Mouse (Mus musculus): ENCODE results near the gene Sh3gl3.
"Not testable (repeated sequence)": the region's sequence is repeated elsewhere in the genome, so short reads cannot be mapped to it uniquely, and the experiment has no call there.

The Sh3gl3 gene

GRCm38 (mm10) chr7:82236152-82236898 lies 62.7 kb downstream of the Sh3gl3 start:
- no peak for DNase-seq

- no peak for DNase-seq
Observed at GRCm38 (mm10) chr7:82236899-82237162, 63.2 kb downstream of the Sh3gl3 start.

- peak in 1 of 2 experiments; percentile 41 for DNase-seq
Observed at GRCm38 (mm10) chr7:82240424-82241240, 67.0 kb downstream of the Sh3gl3 start.

- DNase-seq = no peak
Observed at GRCm38 (mm10) chr7:82244701-82245100, 71.1 kb downstream of the Sh3gl3 start.

DNA sequence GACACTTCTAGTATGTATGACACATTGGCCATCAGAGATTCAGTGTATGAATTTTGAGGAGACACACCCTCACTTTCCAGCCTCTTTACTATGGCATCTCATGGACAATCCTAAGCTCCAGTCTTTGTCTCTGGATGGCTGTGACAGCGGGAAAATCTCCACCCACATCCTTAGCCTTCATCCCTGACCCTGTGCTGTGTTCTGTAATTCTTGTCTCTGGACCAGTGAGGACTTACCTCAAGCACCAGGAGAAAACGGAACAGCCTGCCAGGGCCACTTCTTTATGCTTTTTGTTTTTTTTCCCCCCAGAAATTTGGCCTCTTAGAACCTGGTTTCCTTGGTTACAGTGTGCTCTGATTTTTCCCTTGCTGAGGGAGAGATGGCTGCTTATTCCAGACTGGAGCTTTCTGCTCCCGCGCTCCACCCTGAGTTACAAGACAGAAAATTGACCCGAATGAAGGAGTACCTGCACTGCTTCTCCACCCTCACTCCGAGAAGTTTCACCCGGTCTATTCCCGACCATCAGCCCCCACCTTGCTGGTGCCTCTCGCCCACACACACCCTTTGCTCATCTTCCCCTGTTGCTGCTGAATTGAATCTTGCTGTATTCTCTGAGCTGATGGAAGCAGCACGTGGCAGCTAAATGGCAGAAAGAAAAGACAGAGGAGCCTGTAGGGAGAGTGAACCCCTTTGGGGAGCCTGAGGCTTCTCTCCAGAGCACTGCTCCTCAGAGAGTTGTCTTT lies 75.5 kb downstream of the Sh3gl3 start:
- no peak for DNase-seq

- no peak for DNase-seq
Observed at GRCm38 (mm10) chr7:82253309-82253708, 79.7 kb downstream of the Sh3gl3 start.

DNA sequence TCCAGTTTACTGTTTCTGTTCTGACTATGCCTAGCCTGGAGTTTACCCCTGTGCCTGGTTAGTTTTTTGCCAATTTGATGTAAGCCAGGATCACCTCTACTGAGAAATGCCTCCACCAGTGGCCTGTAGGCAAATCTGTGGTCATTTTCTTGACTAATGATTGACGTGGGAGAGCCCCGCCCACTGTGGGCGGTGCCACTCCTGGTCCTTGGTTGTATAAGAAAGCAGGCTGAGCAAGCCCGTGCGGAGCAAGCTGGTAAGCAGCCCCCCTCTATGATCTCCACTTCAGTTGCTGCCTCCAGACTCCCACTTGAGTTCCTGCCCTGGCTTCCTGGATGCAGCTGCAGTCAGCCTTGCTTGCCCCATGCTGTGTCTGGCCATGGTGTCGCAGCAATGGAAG lies 83.3 kb downstream of the Sh3gl3 start:
- DNase-seq = no peak

GRCm38 (mm10) chr7:82257530-82257929 lies 83.9 kb downstream of the Sh3gl3 start:
- DNase-seq = no peak

DNA sequence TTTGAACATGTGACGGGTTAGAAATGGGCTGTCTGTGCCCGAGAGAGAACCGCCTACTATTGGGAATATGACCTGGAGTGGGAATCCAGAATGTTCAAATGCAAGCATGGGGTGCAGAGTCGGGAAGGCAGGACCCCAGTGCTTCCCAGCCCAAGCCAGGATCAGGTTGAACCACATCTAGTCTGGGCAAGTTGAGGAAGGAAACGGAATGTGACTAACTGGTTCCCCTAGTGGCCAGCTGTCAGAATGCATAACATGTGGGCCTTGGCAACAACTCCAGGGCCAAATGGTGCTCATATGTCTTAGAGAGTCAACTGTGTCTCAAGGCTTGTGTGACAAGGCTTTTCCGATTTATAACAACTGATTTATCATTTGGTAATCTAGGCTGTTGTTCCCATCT lies 86.6 kb downstream of the Sh3gl3 start:
- DNase-seq = peak in 1 of 2 experiments; percentile 16

GRCm38 (mm10) chr7:82263141-82263540 lies 89.5 kb downstream of the Sh3gl3 start:
- DNase-seq = peak in 1 of 2 experiments; percentile 19

GRCm38 (mm10) chr7:82264119-82264518 lies 90.5 kb downstream of the Sh3gl3 start:
- DNase-seq = no peak

DNA sequence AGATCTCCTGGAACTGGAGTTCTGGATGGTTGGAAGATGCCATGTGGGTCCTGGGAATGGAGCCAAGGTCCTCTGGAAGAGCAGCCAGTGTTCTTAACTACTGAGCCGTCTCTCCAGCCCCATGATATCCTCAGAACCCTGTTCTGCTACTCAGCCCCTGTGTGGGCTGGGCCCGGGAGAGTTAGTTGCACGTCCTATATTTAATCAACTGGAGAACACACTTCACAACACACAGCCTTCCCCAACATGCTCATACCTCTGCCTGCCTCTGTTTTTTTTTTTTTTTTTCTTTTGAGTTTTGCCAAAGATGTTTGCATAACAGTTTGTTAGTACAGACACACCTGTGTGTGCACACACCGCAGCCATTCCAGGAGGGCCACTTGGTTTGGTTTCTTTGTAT lies 91.7 kb downstream of the Sh3gl3 start:
- DNase-seq = no peak

- DNase-seq = no peak
Observed at GRCm38 (mm10) chr7:82269948-82270347, 96.3 kb downstream of the Sh3gl3 start.

DNA sequence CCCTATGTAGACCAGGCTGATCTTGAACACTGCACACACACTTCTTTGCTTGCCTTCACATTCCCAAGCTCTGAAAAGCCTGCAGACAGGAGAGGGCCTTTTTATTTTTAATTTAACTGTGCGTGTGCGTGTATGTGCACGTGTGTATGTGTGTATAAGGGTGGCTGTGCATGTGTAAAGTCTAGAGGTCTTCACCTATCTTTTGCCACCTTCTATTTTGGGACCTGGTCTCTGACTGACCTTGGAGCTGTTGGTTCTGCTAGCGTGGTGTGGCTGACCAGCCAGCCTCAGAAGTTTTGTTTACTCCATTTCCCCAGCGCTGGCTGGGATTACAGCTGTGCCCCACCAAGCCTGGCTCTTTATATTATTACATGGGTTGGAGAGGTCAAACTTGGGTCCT lies 98.1 kb downstream of the Sh3gl3 start:
- DNase-seq = no peak

GRCm38 (mm10) chr7:82272875-82273274 lies 99.2 kb downstream of the Sh3gl3 start:
- DNase-seq = not testable (repeated sequence)

DNA sequence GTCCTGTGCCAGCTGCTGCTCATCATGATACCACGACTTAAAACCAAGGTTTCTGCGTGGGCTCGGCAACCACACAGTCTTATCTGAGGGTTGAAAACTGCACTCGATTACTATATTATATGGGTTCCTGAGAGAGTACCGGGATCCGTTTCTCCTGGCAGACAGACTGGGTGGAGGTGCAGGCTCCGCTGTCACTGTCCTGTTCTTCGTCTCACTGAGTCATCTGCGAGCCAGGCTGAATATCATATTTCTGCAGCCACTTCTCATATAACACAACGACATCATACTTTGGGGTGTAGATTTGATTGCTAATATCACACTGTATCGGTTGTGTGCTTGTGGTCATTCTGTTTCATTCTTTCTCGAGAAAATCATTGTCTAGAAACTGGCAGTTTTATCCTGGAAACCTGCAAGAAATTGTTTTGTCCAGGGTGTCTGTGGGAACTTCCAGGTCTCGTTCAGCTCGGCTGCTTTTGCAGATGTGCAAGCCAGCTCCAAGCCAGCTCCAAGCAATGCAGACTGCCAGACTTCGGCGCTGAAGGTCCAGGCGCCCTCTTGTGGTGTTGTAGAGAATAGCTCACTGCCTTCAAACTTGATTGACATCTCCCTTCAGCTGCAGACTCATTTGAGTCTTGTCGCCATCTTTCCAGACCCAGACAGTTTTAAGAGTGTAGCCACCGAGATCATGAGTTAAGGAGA lies 100.5 kb downstream of the Sh3gl3 start:
- peak in 1 of 2 experiments; percentile 17 for DNase-seq

GRCm38 (mm10) chr7:82274975-82275374 lies 101.3 kb downstream of the Sh3gl3 start:
- DNase-seq = no peak

DNA sequence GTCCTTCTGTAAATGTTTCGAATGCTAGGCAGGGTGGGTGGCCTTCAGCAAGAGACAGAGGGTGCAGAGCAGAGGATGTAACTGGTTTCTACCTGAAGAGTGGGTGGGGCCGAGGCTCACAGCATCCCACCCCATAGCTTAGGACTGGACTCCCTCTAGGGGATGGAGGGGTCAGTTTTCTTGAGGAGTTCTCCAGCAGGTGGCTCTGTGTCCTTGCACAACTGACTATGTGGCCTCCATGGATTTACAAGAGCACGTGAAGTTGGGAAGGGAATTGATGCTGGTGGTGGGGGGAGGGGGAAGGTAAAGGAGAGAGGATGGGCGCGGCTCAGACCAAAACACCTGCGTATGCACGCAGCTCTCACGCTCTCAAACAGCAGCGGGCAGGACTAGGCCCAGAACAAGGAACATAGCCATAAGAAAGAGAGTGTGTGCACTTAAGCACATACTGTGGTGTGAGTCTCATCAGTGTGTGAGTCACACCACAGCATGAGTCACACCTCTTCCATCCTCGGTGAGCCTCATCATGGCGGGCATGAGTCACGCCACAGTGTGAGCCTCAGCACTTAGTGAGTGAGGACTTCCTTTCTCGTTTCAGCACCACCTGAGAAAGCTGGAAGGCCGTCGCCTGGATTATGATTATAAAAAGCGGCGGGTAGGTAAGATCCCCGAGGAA lies 102.0 kb downstream of the Sh3gl3 start:
- DNase-seq = no peak

- DNase-seq = no peak
Observed at GRCm38 (mm10) chr7:82282011-82282410, 108.4 kb downstream of the Sh3gl3 start.

DNA sequence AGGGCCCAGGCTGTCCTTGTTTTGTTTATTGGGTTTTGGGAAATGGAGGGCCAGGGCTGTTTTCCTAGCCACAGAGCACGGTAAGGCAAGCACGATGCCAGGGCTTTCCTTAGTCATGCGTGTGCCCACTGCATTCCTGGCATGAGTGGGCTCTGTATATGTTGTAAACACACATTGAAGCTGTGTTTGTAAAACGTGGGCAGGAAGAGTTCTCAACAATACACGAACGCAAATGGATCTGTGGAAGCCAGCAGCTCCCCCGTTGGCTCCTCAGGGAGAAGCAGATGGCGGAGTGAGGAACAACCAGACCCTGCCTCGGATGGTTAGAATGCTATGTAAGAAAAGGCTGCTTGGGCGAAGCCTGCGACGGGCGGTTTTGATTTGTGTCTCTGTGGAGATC lies 108.8 kb downstream of the Sh3gl3 start:
- no peak for DNase-seq

GRCm38 (mm10) chr7:82287242-82287641 lies 113.6 kb downstream of the Sh3gl3 start:
- no peak for DNase-seq

DNA sequence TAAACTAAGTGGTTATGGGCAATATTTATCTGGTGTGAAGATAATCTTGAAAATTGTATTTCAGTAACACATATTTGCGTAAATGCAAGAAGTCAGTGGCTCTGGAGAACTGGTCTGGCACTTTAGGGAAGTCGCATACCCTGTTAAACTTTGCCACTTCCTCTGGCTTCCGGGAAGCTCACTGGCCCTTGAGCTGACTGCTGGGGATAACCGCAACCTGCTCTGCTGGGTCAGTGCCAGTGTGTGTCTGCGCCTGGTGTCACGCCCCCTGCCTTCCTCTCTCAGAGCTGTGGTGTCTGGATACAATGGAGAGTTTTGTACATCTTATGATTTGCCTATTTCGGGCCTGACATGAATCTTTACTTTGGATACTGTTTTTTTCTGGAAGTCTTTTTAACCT lies 119.8 kb downstream of the Sh3gl3 start:
- DNase-seq = no peak

All from thymus, adult 18-20 months (tissue).